Mouse (Mus musculus): ENCODE data around the gene Psmb8. TPM values are rescaled to one million over a fixed set of nuclear protein-coding genes. Genes with fewer than 3 reads are reported as not detected.

Gene Psmb8
- polyA plus RNA-seq, 1 experiment from 2014 or later, result 21.6 TPM

DNA sequence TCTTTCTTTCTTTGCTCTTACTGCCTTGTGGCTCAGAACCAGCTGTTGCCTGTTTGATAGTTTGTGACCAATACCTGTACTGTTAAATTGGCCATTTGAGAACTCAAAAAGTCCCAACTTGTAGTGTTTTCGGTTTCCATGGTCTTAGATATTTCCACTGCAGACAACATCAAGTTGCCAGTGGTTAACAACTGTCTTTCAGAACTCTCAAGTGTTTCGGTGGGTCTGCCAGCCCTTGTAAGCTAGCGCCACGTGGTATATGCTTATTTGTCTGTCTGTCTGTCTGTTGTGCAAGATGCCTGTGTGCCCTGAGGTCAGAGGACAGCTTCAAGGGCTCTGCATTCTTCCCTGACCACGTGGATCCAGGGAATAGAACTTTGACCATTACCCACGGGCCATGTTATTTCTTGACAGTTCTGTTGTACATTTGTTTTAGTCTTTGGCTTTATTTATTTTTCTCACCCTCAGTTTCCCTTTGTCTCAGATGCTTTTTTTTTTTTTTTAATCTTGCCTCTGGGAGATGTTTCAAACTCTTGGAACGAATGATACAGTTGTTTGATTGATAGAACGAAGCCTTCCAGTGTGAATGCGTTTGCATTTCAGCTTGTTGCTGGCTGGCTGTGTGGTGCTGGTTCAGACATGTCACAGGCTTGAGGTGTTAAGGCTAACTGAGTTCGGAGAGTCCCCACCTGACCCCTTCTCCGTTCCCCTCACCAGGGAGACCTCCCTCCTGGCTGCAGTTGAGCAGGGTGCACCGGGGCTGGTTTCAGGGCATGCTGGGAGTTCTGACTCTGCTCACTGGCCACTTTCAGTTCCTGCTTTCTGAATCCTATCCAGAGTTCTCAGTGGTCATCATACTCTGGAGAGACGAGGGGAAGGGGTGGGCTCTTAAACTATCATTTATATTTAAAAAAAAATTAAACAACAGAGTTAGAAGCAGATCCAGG, 17.3 kb upstream of the Psmb8 start:
- DNase-seq (ENCODE audit: low spot score) (no peak), ATAC-seq (replicated peaks; ENCODE audit: low FRiP score, low read depth) (no peak)
- Histone ChIP-seq H3K36me3 (ENCODE audit: insufficient read depth, low read length) (no peaks in the 10 kb centered on the region), H3K9me3 (replicated peaks; ENCODE audit: low read length) (no peaks in the 10 kb centered on the region), H3K9ac (ENCODE audit: low read depth, low read length) (no peak overlapping the region), H3K4me2 (ENCODE audit: low read length) (no peak overlapping the region), H3K4me3 (replicated peaks; ENCODE audit: low read depth, low read length) (no peak overlapping the region), H3K27me3 (ENCODE audit: insufficient read depth, low read length) (no peaks in the 10 kb centered on the region), H3K27ac (no peak overlapping the region), H3K4me1 (replicated peaks; ENCODE audit: insufficient read depth, low read length) (no peaks in the 10 kb centered on the region)
- no peak for TF ChIP-seq CTCF (IDR thresholded peaks at IDR 0.05; ENCODE audit: low read depth)
- WGBS, result 71% methylated on average over 13 of the region's 13 CpGs

DNA sequence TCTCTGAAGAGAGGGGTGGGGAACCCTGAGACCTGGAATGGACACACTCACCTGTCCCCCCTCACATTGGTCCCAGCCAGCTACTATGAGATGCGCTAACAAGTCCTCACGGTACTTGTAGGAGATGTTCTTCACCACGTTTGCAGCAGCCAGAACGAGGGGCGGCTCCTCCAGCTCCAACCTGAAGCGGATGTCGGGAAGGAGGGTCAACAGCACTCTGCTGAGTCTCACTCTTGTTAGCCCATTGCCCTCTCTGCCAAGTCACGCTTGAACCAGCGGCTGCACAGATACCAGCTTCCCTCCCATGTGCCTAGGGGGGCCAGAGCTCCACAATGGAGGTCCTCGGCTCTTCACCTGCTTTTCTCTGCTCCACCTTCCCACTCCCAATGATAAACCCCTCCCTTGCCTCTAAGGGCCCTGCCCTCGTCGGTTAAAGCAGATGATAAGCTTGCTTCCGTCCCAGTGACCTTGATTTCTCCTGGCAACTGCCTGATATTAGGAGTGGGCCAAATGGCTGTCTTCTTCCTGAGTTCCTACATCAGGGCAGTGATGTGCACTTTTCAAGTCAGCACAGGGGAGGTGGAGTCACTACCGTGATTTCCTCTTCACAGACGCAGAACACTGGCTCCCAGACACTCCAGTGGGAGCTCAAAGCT, 13.8 kb upstream of the Psmb8 start:
- Histone ChIP-seq H3K9me3 (replicated peaks; ENCODE audit: low read length) (no peaks in the 10 kb centered on the region), H3K4me1 (replicated peaks; ENCODE audit: insufficient read depth, low read length) (no peaks in the 10 kb centered on the region; the same call in 1 of the 2 replicates), H3K27me3 (ENCODE audit: insufficient read depth, low read length) (0 out of 2 replicates have a peak, but pooled peaks cover 7% of the 10 kb centered on the region), H3K36me3 (ENCODE audit: insufficient read depth, low read length) (no peaks in the 10 kb centered on the region), H3K9ac (ENCODE audit: low read depth, low read length) (no peak overlapping the region), H3K27ac (no peak overlapping the region), H3K4me3 (replicated peaks; ENCODE audit: low read depth, low read length) (no peak overlapping the region), H3K4me2 (ENCODE audit: low read length) (no peak overlapping the region)
- DNase-seq (ENCODE audit: low spot score), result no peak
- 73% methylated on average over 15 of the region's 15 CpGs for WGBS
- no peak for TF ChIP-seq CTCF (IDR thresholded peaks at IDR 0.05; ENCODE audit: low read depth)
- no peak for ATAC-seq (replicated peaks; ENCODE audit: low FRiP score, low read depth)

DNA sequence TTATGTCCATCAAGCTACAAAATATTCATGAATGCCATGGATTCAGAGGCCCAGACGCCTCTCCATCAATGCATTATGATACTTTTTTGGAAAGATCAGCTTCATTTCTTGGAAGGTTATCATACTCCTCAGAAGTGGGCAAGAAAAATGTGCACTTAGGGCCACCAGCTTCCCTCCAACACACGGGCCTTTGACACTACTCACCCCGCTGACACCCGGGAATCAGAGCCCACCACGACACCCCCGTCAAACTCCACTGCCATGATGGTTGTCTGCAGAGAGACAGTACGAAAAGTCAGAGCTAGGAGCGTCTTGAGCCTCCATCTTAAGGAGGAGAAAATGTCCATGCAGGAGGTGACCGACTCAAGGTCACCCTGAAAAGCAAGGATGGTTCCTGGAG, 12.0 kb upstream of the Psmb8 start:
- ATAC-seq (replicated peaks; ENCODE audit: low FRiP score, low read depth), result no peak
- DNase-seq (ENCODE audit: low spot score), result no peak
- Histone ChIP-seq H3K36me3 (ENCODE audit: insufficient read depth, low read length) (no peaks in the 10 kb centered on the region), H3K4me2 (ENCODE audit: low read length) (no peak overlapping the region), H3K9me3 (replicated peaks; ENCODE audit: low read length) (no peaks in the 10 kb centered on the region), H3K27ac (no peak overlapping the region), H3K9ac (ENCODE audit: low read depth, low read length) (no peak overlapping the region), H3K4me1 (replicated peaks; ENCODE audit: insufficient read depth, low read length) (no peaks in the 10 kb centered on the region; the same call in 1 of the 2 replicates), H3K27me3 (ENCODE audit: insufficient read depth, low read length) (peaks cover 7% of the 10 kb centered on the region; the same call in 1 of the 2 replicates), H3K4me3 (replicated peaks; ENCODE audit: low read depth, low read length) (no peak overlapping the region)
- no peak for TF ChIP-seq CTCF (IDR thresholded peaks at IDR 0.05; ENCODE audit: low read depth)
- 90% methylated on average over 9 of the region's 9 CpGs for WGBS

DNA sequence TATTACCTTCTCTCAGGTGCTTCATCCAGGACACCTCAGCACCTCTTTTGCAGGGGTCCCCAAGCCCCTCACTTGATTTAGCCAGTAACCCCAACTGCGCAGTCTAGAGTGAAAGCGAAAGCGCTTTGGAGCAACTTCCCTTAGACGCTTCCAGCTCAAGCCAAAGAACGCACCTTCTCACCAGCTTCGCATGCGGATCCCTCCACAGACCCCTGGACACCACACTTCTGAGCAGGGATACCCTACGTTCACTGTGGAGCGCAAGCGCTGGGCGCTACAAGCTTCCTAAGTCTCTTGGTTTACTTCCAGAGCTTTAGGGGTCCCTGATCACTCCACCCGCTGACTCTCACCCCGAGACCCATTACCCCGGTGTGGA, 10.6 kb upstream of the Psmb8 start:
- no peak for DNase-seq (ENCODE audit: low spot score)

DNA sequence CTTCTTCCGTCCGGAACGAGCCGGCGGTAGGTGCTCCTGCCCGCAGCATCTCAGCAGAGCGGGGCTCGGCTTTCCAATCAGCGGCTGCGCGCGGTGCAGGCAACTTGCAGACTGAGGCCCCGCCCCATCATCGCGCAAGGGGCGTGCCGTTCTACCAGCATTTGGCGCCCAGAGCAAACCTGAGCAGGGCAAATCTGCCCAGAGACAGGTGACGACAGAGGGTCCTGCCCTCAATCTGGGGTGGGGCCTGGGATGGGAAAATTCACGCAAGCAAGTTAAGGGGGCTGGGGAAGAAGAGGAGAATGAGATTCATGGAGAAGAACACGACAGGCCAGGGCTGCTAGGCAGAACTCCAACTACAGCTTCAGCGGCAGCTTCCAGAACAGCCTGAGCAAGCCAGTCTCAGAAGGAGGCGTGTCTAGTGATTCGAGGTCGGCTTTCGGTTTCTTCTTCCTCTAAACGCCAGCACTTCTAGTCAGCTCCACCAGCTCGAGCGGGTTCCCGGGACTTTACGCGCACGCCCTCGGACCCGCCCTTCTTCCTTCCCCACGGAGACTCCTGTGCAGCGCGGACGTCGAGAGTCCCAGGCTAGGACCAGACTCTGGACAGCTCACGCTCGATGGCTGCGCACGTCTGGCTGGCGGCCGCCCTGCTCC, 10.1 kb upstream of the Psmb8 start, which contains the start of the genes Tap1 and Psmb9:
Gene Tap1, plus strand, starts transcription at position 293 of the 656 bp plus-strand sequence.
Gene Psmb9, minus strand, starts transcription at position 504 of the 656 bp plus-strand sequence.
- no peak for TF ChIP-seq CTCF (IDR thresholded peaks at IDR 0.05; ENCODE audit: low read depth)
- Histone ChIP-seq H3K27me3 (ENCODE audit: insufficient read depth, low read length) (peaks cover 12% of the 10 kb centered on the region), H3K4me3 (replicated peaks; ENCODE audit: low read depth, low read length) (peak within 1 kb of the TSS; percentile 69), H3K27ac (peak within 1 kb of the TSS; percentile 75), H3K9me3 (replicated peaks; ENCODE audit: low read length) (no peaks in the 10 kb centered on the region), H3K4me1 (replicated peaks; ENCODE audit: insufficient read depth, low read length) (no peaks in the 10 kb centered on the region; the same call in 1 of the 2 replicates), H3K4me2 (ENCODE audit: low read length) (peak within 1 kb of the TSS; percentile 68), H3K36me3 (ENCODE audit: insufficient read depth, low read length) (0 out of 2 replicates have a peak, but pooled peaks cover 3% of the 10 kb centered on the region), H3K9ac (ENCODE audit: low read depth, low read length) (peak within 1 kb of the TSS; percentile 69)
- DNase-seq (ENCODE audit: low spot score) (peak; percentile 98), ATAC-seq (replicated peaks; ENCODE audit: low FRiP score, low read depth) (peak; percentile 96)
- under 1% methylated on average over 46 of the region's 46 CpGs for WGBS

More for the DNA sequence above, 10.6 kb upstream of the Psmb8 start:
- no peaks in the 10 kb centered on the region; the same call in 1 of the 2 replicates for H3K4me1 ChIP-seq (replicated peaks; ENCODE audit: insufficient read depth, low read length)
- no peak overlapping the region for H3K27ac ChIP-seq
- no peaks in the 10 kb centered on the region for H3K9me3 ChIP-seq (replicated peaks; ENCODE audit: low read length)
- peak overlapping the region; percentile 69 for H3K4me3 ChIP-seq (replicated peaks; ENCODE audit: low read depth, low read length)
- H3K9ac ChIP-seq (ENCODE audit: low read depth, low read length), result peak overlapping the region; percentile 23; the same call in 1 of the 2 replicates
- no peak for TF ChIP-seq CTCF (IDR thresholded peaks at IDR 0.05; ENCODE audit: low read depth)
- peaks cover 11% of the 10 kb centered on the region for H3K27me3 ChIP-seq (ENCODE audit: insufficient read depth, low read length)
- peak overlapping the region; percentile 68 for H3K4me2 ChIP-seq (ENCODE audit: low read length)
- H3K36me3 ChIP-seq (ENCODE audit: insufficient read depth, low read length), result 0 out of 2 replicates have a peak, but pooled peaks cover 3% of the 10 kb centered on the region
- ATAC-seq (replicated peaks; ENCODE audit: low FRiP score, low read depth), result no peak; the same call in 1 of the 2 replicates
- 5% methylated on average over 14 of the region's 14 CpGs for WGBS
